Comparison of ENCODE assay signal across 21 mouse cellular contexts in genomic region chr1:135472536-135472935, GRCm38 (mm10). TPM values are rescaled to one million over a fixed set of nuclear protein-coding genes. Genes with fewer than 3 reads are reported as not detected.
DNase-seq lines count a peak whose midpoint lies in the region; ATAC-seq and TF ChIP-seq lines count a peak whose summit lies in the region.
"Had no signal": no experiment of that assay in that cellular context is flagged by ENCODE, and none has a peak within 500 bp of the region (broad histone marks: within the 10 kb centered on the region; RNA-seq: fewer than 3 reads in every experiment).

No protein-coding gene starts in this region.

- H3K4me1 ChIP-seq in kidney, embryonic 15.5 days = peaks cover 29% of the 10 kb centered on the region
- H3K4me1 ChIP-seq in ES-E14 (ENCODE audit: control insufficient read depth in 2 of 2, insufficient read depth in 2 of 2, low read length in 2 of 2, poor library complexity in 1 of 2) = peaks cover 7 to 11% of the 10 kb centered on the region in 2 experiments; a peak in 2 of 4 replicates
- no peaks in the 10 kb centered on the region for H3K4me1 ChIP-seq in midbrain, postnatal 0 days (ENCODE audit: insufficient read depth, low read length)

- in situ Hi-C loops in ES-E14 (cut with MboI; ENCODE audit: low sequenced_read_pairs in 2 of 2, unreplicated experiment in 2 of 2) = no loop called here

- H3K9me3 ChIP-seq in kidney, embryonic 15.5 days (replicated peaks) = no peaks in the 10 kb centered on the region
- no peaks in the 10 kb centered on the region for H3K9me3 ChIP-seq in ES-E14 (ENCODE audit: control insufficient read depth, insufficient read depth, low read depth, low read length)
- H3K9me3 ChIP-seq in midbrain, postnatal 0 days (ENCODE audit: low read length) = no peaks in the 10 kb centered on the region
- H3K9me3 ChIP-seq: embryonic facial prominence, embryonic 10.5 days; embryonic facial prominence, embryonic 12.5 days; forebrain, embryonic 13.5 days; forebrain, embryonic 15.5 days had no signal

- TF ChIP-seq CTCF in midbrain, postnatal 0 days (IDR thresholded peaks at IDR 0.05) = no peak

- no peak for DNase-seq in kidney, adult 9 months
- DNase-seq in ES-CJ7 (ENCODE audit: low read depth, low spot score) (peak; percentile 93), ES-E14 (ENCODE audit: low read depth, low spot score) (no peak), ZHBTc4 (ENCODE audit: low read depth, low spot score) (peak; percentile 43)
- no peak for DNase-seq in midbrain, postnatal 0 days (ENCODE audit: low spot score)
- no peak for DNase-seq in gastrocnemius, postnatal 36 days
- DNase-seq: adrenal gland, adult 2 months; adrenal gland, postnatal 10 days; adrenal gland, postnatal 25 days; cerebellum, adult 11 months; cerebellum, adult 18-20 months; cerebellum, adult 8-10 months; cerebellum, adult 9-11 months; cerebellum, postnatal 14 days; cerebellum, postnatal 36 days; forebrain, postnatal 0 days had no signal

- 30% methylated on average over 5 of the region's 5 CpGs for WGBS in kidney, embryonic 15.5 days
- WGBS in midbrain, postnatal 0 days = 88% methylated on average over 5 of the region's 5 CpGs

- H3K36me3 ChIP-seq in kidney, embryonic 15.5 days = peaks cover 48% of the 10 kb centered on the region
- peaks cover 25% of the 10 kb centered on the region for H3K36me3 ChIP-seq in ES-E14 (ENCODE audit: control insufficient read depth, insufficient read depth, low read length, poor library complexity, severe bottlenecking)
- H3K36me3 ChIP-seq in midbrain, postnatal 0 days (ENCODE audit: insufficient read depth, low read length) = peaks cover 34% of the 10 kb centered on the region

- no peak for ATAC-seq in kidney, embryonic 15.5 days (replicated peaks; ENCODE audit: low FRiP score)
- no peak for ATAC-seq in midbrain, postnatal 0 days (ENCODE audit: low FRiP score)
- ATAC-seq: forebrain, embryonic 13.5 days; forebrain, embryonic 15.5 days; forebrain, postnatal 0 days had no signal

- no peak overlapping the region for H3K4me3 ChIP-seq in kidney, embryonic 15.5 days (replicated peaks)
- H3K4me3 ChIP-seq in ES-E14 (ENCODE audit: insufficient read depth in 1 of 2, low read depth in 1 of 2, low read length in 2 of 2, poor library complexity in 1 of 2, severe bottlenecking in 1 of 2) = no peak overlapping the region
- H3K4me3 ChIP-seq in midbrain, postnatal 0 days (ENCODE audit: low read depth, low read length) = no peak overlapping the region
- H3K4me3 ChIP-seq: embryonic facial prominence, embryonic 10.5 days; embryonic facial prominence, embryonic 12.5 days; forebrain, embryonic 13.5 days; forebrain, embryonic 15.5 days had no signal

- H3K4me2 ChIP-seq in kidney, embryonic 15.5 days = 0 out of 2 replicates have a peak overlapping the region, but pooled peaks have one; percentile 7
- H3K4me2 ChIP-seq in midbrain, postnatal 0 days (ENCODE audit: low read depth, low read length, poor library complexity, severe bottlenecking) = no peak overlapping the region
- H3K4me2 ChIP-seq: embryonic facial prominence, embryonic 12.5 days; forebrain, embryonic 13.5 days; forebrain, embryonic 15.5 days had no signal

- H3K27ac ChIP-seq in kidney, embryonic 15.5 days = peak overlapping the region; percentile 82
- no peak overlapping the region; the same call in 1 of the 2 replicates for H3K27ac ChIP-seq in ES-E14 (ENCODE audit: insufficient read depth, low read depth, low read length, poor library complexity, severe bottlenecking)
- H3K27ac ChIP-seq in midbrain, postnatal 0 days (ENCODE audit: low read depth, low read length) = no peak overlapping the region
- H3K27ac ChIP-seq: embryonic facial prominence, embryonic 10.5 days; embryonic facial prominence, embryonic 12.5 days; forebrain, embryonic 13.5 days; forebrain, embryonic 15.5 days had no signal

- intact Hi-C loops in gastrocnemius, postnatal 36 days (cut with DNase I) = no loop called here

- H3K27me3 ChIP-seq in kidney, embryonic 15.5 days = no peaks in the 10 kb centered on the region
- no peaks in the 10 kb centered on the region for H3K27me3 ChIP-seq in midbrain, postnatal 0 days (ENCODE audit: insufficient read depth, low read length)
- H3K27me3 ChIP-seq: embryonic facial prominence, embryonic 12.5 days; forebrain, embryonic 13.5 days; forebrain, embryonic 15.5 days had no signal

- H3K9ac ChIP-seq in kidney, embryonic 15.5 days = no peak overlapping the region
- no peak overlapping the region for H3K9ac ChIP-seq in ES-E14 (ENCODE audit: insufficient read depth, low read depth, low read length, poor library complexity, severe bottlenecking)
- no peak overlapping the region for H3K9ac ChIP-seq in midbrain, postnatal 0 days (replicated peaks; ENCODE audit: low read length, poor library complexity, severe bottlenecking)
- H3K9ac ChIP-seq: embryonic facial prominence, embryonic 12.5 days; forebrain, embryonic 13.5 days; forebrain, embryonic 15.5 days; forebrain, postnatal 0 days had no signal

TF ChIP-seq in ES-E14, 5 proteins besides CTCF, POLR2A, EP300 and RAD21:
- no peak for TF ChIP-seq ZNF384 (IDR thresholded peaks at IDR 0.05; ENCODE audit: low read depth, low read length)
- TF ChIP-seq CHD2 (IDR thresholded peaks at IDR 0.05; ENCODE audit: low read depth, low read length) = 0 out of 2 replicates have a peak, but pooled peaks have one; percentile 5

RNA-seq across cellular contexts. Expression of gene Ipo9, which starts 42.2 kb away (rescaled TPM):
- polyA plus RNA-seq in kidney, embryonic 15.5 days (2015; fragmentation: Nextera tagmentation; extraction: Ambion mirVana) = 132 and 140 TPM in 2 replicates
- 71.1 and 86.8 TPM in 2 replicates for total RNA-seq in ES-E14 (2012; rRNA removed)
- 88.7 and 128 TPM in 2 replicates for total RNA-seq in midbrain, postnatal 0 days (2014; rRNA removed)
- 89.3 and 93.3 TPM in 2 replicates for polyA plus RNA-seq in midbrain, postnatal 0 days (2015; fragmentation: Nextera tagmentation; extraction: Ambion mirVana)
- total RNA-seq in gastrocnemius, postnatal 36 days (2021) = 10 to 100 TPM; 23.4 to 24.1 TPM

Comparison
In these comparisons a context has a peak if more than half of its experiments do, and no peak if none do; other contexts are left out.
1. DNase-seq: peak in ES-CJ7 (single experiment) and ZHBTc4 (single experiment); none in kidney, adult 9 months (single experiment), ES-E14 (single experiment), midbrain, postnatal 0 days (single experiment) and gastrocnemius, postnatal 36 days (0 of 2).